ENCODE assay signal across 31 mouse cellular contexts in the genomic region with DNA sequence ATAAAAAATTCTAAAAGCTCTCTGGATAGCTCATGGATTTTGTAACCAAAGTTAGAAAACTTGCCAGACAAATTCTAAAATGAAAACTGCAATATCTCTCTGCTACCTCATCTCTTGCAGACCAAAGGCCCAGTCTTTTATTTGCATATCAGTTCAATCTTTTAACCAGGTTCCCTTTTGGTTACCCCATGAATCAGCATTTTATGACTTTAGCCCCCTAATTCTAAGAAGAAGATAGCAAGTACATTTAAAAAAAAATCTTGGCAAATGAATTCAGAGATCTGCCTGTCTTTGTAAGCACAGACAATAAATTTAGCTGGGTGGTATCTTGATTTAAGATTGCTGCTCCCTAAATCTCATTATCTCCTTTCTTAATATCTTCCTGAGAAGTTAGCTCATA.
"Had no signal": no experiment of that assay in that cellular context is flagged by ENCODE, and none has a peak within 500 bp of the region (broad histone marks: within the 10 kb centered on the region; RNA-seq: fewer than 3 reads in every experiment).

No protein-coding gene starts in this region.

- H3K27me3 ChIP-seq: limb, embryonic 12.5 days; limb, embryonic 13.5 days; limb, embryonic 15.5 days; liver, embryonic 12.5 days; liver, embryonic 13.5 days; liver, embryonic 15.5 days; lung, embryonic 15.5 days; megakaryocyte, embryonic 14.5 days; midbrain, embryonic 12.5 days; midbrain, embryonic 13.5 days; midbrain, embryonic 15.5 days had no signal

- H3K4me2 ChIP-seq: limb, embryonic 12.5 days; limb, embryonic 13.5 days; limb, embryonic 15.5 days; liver, embryonic 11.5 days; liver, embryonic 12.5 days; liver, embryonic 13.5 days; liver, embryonic 15.5 days; lung, embryonic 14.5 days; lung, embryonic 15.5 days; midbrain, embryonic 11.5 days; midbrain, embryonic 12.5 days; midbrain, embryonic 13.5 days; midbrain, embryonic 15.5 days had no signal

- H3K4me1 ChIP-seq: limb, embryonic 10.5 days; limb, embryonic 12.5 days; limb, embryonic 13.5 days; limb, embryonic 15.5 days; lung, embryonic 15.5 days; midbrain, embryonic 10.5 days; midbrain, embryonic 12.5 days; midbrain, embryonic 13.5 days; midbrain, embryonic 15.5 days had no signal

- DNase-seq: left cerebral cortex, postnatal 4 days; liver; liver, embryonic 13.5 days; liver, postnatal 0 days; lung, adult 18-20 months; lung, adult 2 months; lung, embryonic 14.5 days; lung, postnatal 10 days; lung, postnatal 14 days; lung, postnatal 36 days; lung, postnatal 4 days; midbrain, embryonic 14.5 days had no signal

- ATAC-seq: liver, embryonic 12.5 days; liver, postnatal 0 days; lung, postnatal 0 days; midbrain, embryonic 13.5 days; midbrain, embryonic 15.5 days; midbrain, embryonic 16.5 days had no signal

- H3K9ac ChIP-seq: limb, embryonic 12.5 days; limb, embryonic 13.5 days; limb, embryonic 15.5 days; liver, embryonic 12.5 days; liver, embryonic 13.5 days; liver, embryonic 14.5 days; liver, embryonic 15.5 days; liver, postnatal 0 days; lung, embryonic 14.5 days; lung, embryonic 15.5 days; midbrain, embryonic 12.5 days; midbrain, embryonic 13.5 days; midbrain, embryonic 15.5 days had no signal

- H3K27ac ChIP-seq: limb, embryonic 10.5 days; limb, embryonic 12.5 days; limb, embryonic 13.5 days; limb, embryonic 15.5 days; liver, embryonic 12.5 days; liver, embryonic 13.5 days; liver, embryonic 14.5 days; liver, embryonic 15.5 days; lung, embryonic 15.5 days; macrophage; midbrain, embryonic 10.5 days; midbrain, embryonic 12.5 days; midbrain, embryonic 13.5 days; midbrain, embryonic 15.5 days had no signal

- H3K4me3 ChIP-seq: limb, embryonic 10.5 days; limb, embryonic 12.5 days; limb, embryonic 13.5 days; limb, embryonic 15.5 days; liver, embryonic 12.5 days; liver, embryonic 13.5 days; liver, embryonic 15.5 days; lung, embryonic 15.5 days; megakaryocyte, embryonic 14.5 days; midbrain, embryonic 10.5 days; midbrain, embryonic 12.5 days; midbrain, embryonic 13.5 days; midbrain, embryonic 15.5 days; myocyte had no signal

- H3K9me3 ChIP-seq: limb, embryonic 10.5 days; limb, embryonic 12.5 days; limb, embryonic 13.5 days; limb, embryonic 15.5 days; liver, embryonic 12.5 days; liver, embryonic 13.5 days; liver, embryonic 15.5 days; lung, embryonic 15.5 days; midbrain, embryonic 10.5 days; midbrain, embryonic 12.5 days; midbrain, embryonic 13.5 days; midbrain, embryonic 15.5 days had no signal

- H3K36me3 ChIP-seq: limb, embryonic 10.5 days; limb, embryonic 12.5 days; limb, embryonic 13.5 days; limb, embryonic 15.5 days; liver, embryonic 12.5 days; liver, embryonic 13.5 days; liver, embryonic 15.5 days; lung, embryonic 15.5 days; midbrain, embryonic 10.5 days; midbrain, embryonic 12.5 days; midbrain, embryonic 13.5 days; midbrain, embryonic 15.5 days had no signal
